Mouse (Mus musculus) CH12.LX (cell line): Measurements from ENCODE around the gene Cysrt1.
A peak's percentile ranks its signal among the peaks of the same experiment; 100 is the strongest.

Source experiments
- CTCF ChIP-seq, 2 experiments: IDR thresholded peaks in 1 of 2; conservative IDR thresholded peaks in 1 of 2; 2 replicates each; pipeline ENCODE4 v1.5.1; 2011 to 2012; ENCODE audit warnings: low read depth in 2 of 2, low read length in 2 of 2, improper control_type of control experiment in 1 of 2, inconsistent platforms in 1 of 2, mild to moderate bottlenecking in 1 of 2, moderate library complexity in 1 of 2
- ELF1 ChIP-seq: IDR thresholded peaks from 2 replicates; pipeline ENCODE4 v1.6.1; 2014; ENCODE audit warnings: low read depth, mild to moderate bottlenecking, inconsistent platforms, low read length, improper control_type of control experiment
- EP300 ChIP-seq: IDR thresholded peaks from 2 replicates; pipeline ENCODE4 v1.6.1; 2011; ENCODE audit warnings: low read length, improper control_type of control experiment
- HCFC1 ChIP-seq: IDR thresholded peaks from 2 replicates; pipeline ENCODE4 v1.6.1; 2012; ENCODE audit warnings: low read depth, mild to moderate bottlenecking, inconsistent platforms, low read length, improper control_type of control experiment
- MAX ChIP-seq: IDR thresholded peaks from 2 replicates; pipeline ENCODE4 v1.6.1; 2011; ENCODE audit warnings: low read length, improper control_type of control experiment
- MAZ ChIP-seq: IDR thresholded peaks from 2 replicates; pipeline ENCODE4 v1.6.1; 2012; ENCODE audit warnings: low read depth, mild to moderate bottlenecking, inconsistent platforms, low read length, improper control_type of control experiment, moderate library complexity
- POLR2A ChIP-seq: IDR thresholded peaks from 2 replicates; pipeline ENCODE4 v1.6.1; 2011; ENCODE audit warnings: low read depth, mild to moderate bottlenecking, improper control_type of control experiment, low read length
- SMC3 ChIP-seq: IDR thresholded peaks from 2 replicates; pipeline ENCODE4 v1.6.1; 2011; ENCODE audit warnings: low read depth, low read length, improper control_type of control experiment
- TCF12 ChIP-seq: IDR thresholded peaks from 2 replicates; pipeline ENCODE4 v1.6.1; 2014; ENCODE audit warnings: low read depth, mild to moderate bottlenecking, inconsistent platforms, low read length, improper control_type of control experiment
- ZNF384 ChIP-seq: IDR thresholded peaks from 2 replicates; pipeline ENCODE4 v1.6.1; 2012; ENCODE audit warnings: low read depth, low read length, improper control_type of control experiment, inconsistent platforms

- TF ChIP-seq POLR2A (peak; percentile 75), CTCF (conservative IDR thresholded peaks at IDR 0.05 in 1 of 2, IDR thresholded peaks at IDR 0.05 in 1 of 2; ENCODE audit: low read depth in 2 of 2, low read length in 2 of 2) (no peak), MAZ (peak; percentile 53), MAX (no peak), EP300 (no peak; the same call in none of the 2 replicates), SMC3 (no peak), ELF1 (peak; percentile 96), TCF12 (peak; percentile 61; the same call in 1 of the 2 replicates), ZNF384 (no peak), HCFC1 (peak; percentile 75)
Observed at GRCm38 (mm10) chr2:25196172-25196954, 45.9 kb downstream of the Cysrt1 start, which contains the start of gene Tor4a.
